Mouse (Mus musculus) midbrain, postnatal 0 days (tissue): ENCODE measurements around the gene Ccdc61. TPM values are rescaled to one million over a fixed set of nuclear protein-coding genes. Genes with fewer than 3 reads are reported as not detected.

Experiments
- ATAC-seq: fragments of 200-750 bp; cut with Nextera tagmentation; 2 replicates; pipeline ENCODE4 v1.8.0; 2017; ENCODE audit warnings: moderate number of reproducible peaks, mild to moderate bottlenecking, moderate TSS enrichment, moderate library complexity; ENCODE audit not compliant: low FRiP score
- DNase-seq: peaks from one replicate; pipeline ENCODE4 v3.0.0-alpha.2; 2015; ENCODE audit warnings: low spot score
- H3K27ac ChIP-seq: fragments of 300-500 bp; sonication (generic); 2 replicates; pipeline ENCODE4 v1.5.1; 2014; ENCODE audit warnings: low read depth, mild to moderate bottlenecking, low read length, mixed read lengths
- H3K27me3 ChIP-seq: fragments of 300-500 bp; sonication (generic); 2 replicates; pipeline ENCODE4 v1.6.1; 2014; ENCODE audit warnings: low read length, control low read depth, mixed read lengths; ENCODE audit not compliant: insufficient read depth
- H3K36me3 ChIP-seq: fragments of 300-500 bp; sonication (generic); 2 replicates; pipeline ENCODE4 v1.6.1; 2014; ENCODE audit warnings: low read length, control low read depth, mixed read lengths; ENCODE audit not compliant: insufficient read depth
- H3K4me1 ChIP-seq: fragments of 300-500 bp; sonication (generic); 2 replicates; pipeline ENCODE4 v1.6.1; 2014; ENCODE audit warnings: mild to moderate bottlenecking, control low read depth, antibody characterized with exemption, low read length, mixed read lengths; ENCODE audit not compliant: insufficient read depth
- H3K4me2 ChIP-seq: fragments of 300-500 bp; sonication (generic); 2 replicates; pipeline ENCODE4 v1.6.1; 2014; ENCODE audit warnings: low read depth, mild to moderate bottlenecking, low read length, mixed read lengths; ENCODE audit not compliant: poor library complexity, severe bottlenecking
- H3K4me3 ChIP-seq: fragments of 300-500 bp; sonication (generic); 2 replicates; pipeline ENCODE4 v1.5.1; 2014; ENCODE audit warnings: low read depth, mild to moderate bottlenecking, low read length, moderate library complexity
- H3K9ac ChIP-seq: fragments of 300-500 bp; sonication (generic); replicated peaks from 2 replicates; pipeline ENCODE4 v1.6.1; 2014; ENCODE audit warnings: mild to moderate bottlenecking, low read length, moderate library complexity, mixed read lengths; ENCODE audit not compliant: poor library complexity, severe bottlenecking
- H3K9me3 ChIP-seq: fragments of 300-500 bp; sonication (generic); 2 replicates; pipeline ENCODE4 v1.6.1; 2016; ENCODE audit warnings: low read length, control low read depth
- CTCF ChIP-seq: IDR thresholded peaks from 2 replicates; pipeline ENCODE4 v1.5.1; 2016; ENCODE audit warnings: antibody characterized with exemption, mild to moderate bottlenecking
- WGBS: fragments of 180-500 bp; shearing (Covaris S2); extraction: QIAGEN DNeasy Blood & Tissue Kit; methylation state at CpG from one replicate; pipeline ENCODE4 v1.1.7; 2014; 5-methylcytosine and 5-hydroxymethylcytosine counted together
- polyA plus RNA-seq: library from polyadenylated mRNA; unstranded; fragments of >200 nt; fragmentation: Nextera tagmentation; extraction: Ambion mirVana; gene quantifications from 2 replicates; pipeline ENCODE4 v1.2.1, GENCODE M21; 2015
- total RNA-seq: library from RNA; depleted of rRNA; stranded (reverse); fragments of >200 nt; gene quantifications from 2 replicates; pipeline ENCODE4 v1.2.3, GENCODE M21; 2014

The Ccdc61 gene
- total and polyA plus RNA-seq, 2 experiments from 2014 or later, result 21.3 to 29.5 TPM

GRCm38 (mm10) chr7:18950523-18951315 lies 40.5 kb upstream of the Ccdc61 start:
- WGBS, result 13% methylated on average over 18 of the region's 18 CpGs
- Histone ChIP-seq H3K36me3 (peaks cover 38% of the 10 kb centered on the region), H3K9ac (peak overlapping the region; percentile 42; the same call in 1 of the 2 replicates), H3K27me3 (no peaks in the 10 kb centered on the region), H3K27ac (peak overlapping the region; percentile 88), H3K4me2 (peak overlapping the region; percentile 32), H3K4me1 (peaks cover 27% of the 10 kb centered on the region; the same call in 1 of the 2 replicates), H3K9me3 (no peaks in the 10 kb centered on the region), H3K4me3 (0 out of 2 replicates have a peak overlapping the region, but pooled peaks have one; percentile 2)
- ATAC-seq (peak; percentile 68), DNase-seq (peak; percentile 82)
- TF ChIP-seq CTCF, result 0 out of 2 replicates have a peak, but pooled peaks have one; percentile 9

GRCm38 (mm10) chr7:18949781-18950522 lies 39.7 kb upstream of the Ccdc61 start:
- TF ChIP-seq CTCF, result peak; percentile 20
- H3K27ac ChIP-seq, result peak overlapping the region; percentile 88
- H3K4me3 ChIP-seq, result 0 out of 2 replicates have a peak overlapping the region, but pooled peaks have one; percentile 2
- DNase-seq (peak; percentile 96), ATAC-seq (peak; percentile 82)
- 12% methylated on average over 12 of the region's 12 CpGs for WGBS
- peak overlapping the region; percentile 42; the same call in 1 of the 2 replicates for H3K9ac ChIP-seq
- no peaks in the 10 kb centered on the region for H3K9me3 ChIP-seq
- no peaks in the 10 kb centered on the region for H3K27me3 ChIP-seq
- peak overlapping the region; percentile 32 for H3K4me2 ChIP-seq
- peaks cover 37% of the 10 kb centered on the region for H3K36me3 ChIP-seq
- H3K4me1 ChIP-seq, result peaks cover 27% of the 10 kb centered on the region; the same call in 1 of the 2 replicates

GRCm38 (mm10) chr7:18948151-18948550 lies 37.9 kb upstream of the Ccdc61 start:
- no peaks in the 10 kb centered on the region for H3K9me3 ChIP-seq

GRCm38 (mm10) chr7:18942815-18943214 lies 32.6 kb upstream of the Ccdc61 start:
- DNase-seq (no peak), ATAC-seq (no peak)
- Histone ChIP-seq H3K4me3 (no peak overlapping the region), H3K27ac (no peak overlapping the region), H3K27me3 (no peaks in the 10 kb centered on the region), H3K36me3 (peaks cover 26% of the 10 kb centered on the region), H3K4me1 (peaks cover 3% of the 10 kb centered on the region; the same call in 1 of the 2 replicates), H3K9ac (no peak overlapping the region), H3K9me3 (no peaks in the 10 kb centered on the region), H3K4me2 (no peak overlapping the region)
- TF ChIP-seq CTCF, result no peak
- 48% methylated on average over 9 of the region's 9 CpGs for WGBS

More at GRCm38 (mm10) chr7:18948151-18948550, 37.9 kb upstream of the Ccdc61 start:
- DNase-seq (no peak), ATAC-seq (no peak)
- Histone ChIP-seq H3K27me3 (no peaks in the 10 kb centered on the region), H3K9ac (no peak overlapping the region), H3K4me3 (no peak overlapping the region), H3K4me1 (peaks cover 28% of the 10 kb centered on the region; the same call in 1 of the 2 replicates), H3K4me2 (no peak overlapping the region), H3K27ac (peak overlapping the region; percentile 88), H3K36me3 (peaks cover 34% of the 10 kb centered on the region)
- 47% methylated on average over 6 of the region's 6 CpGs for WGBS
- TF ChIP-seq CTCF, result no peak

DNA sequence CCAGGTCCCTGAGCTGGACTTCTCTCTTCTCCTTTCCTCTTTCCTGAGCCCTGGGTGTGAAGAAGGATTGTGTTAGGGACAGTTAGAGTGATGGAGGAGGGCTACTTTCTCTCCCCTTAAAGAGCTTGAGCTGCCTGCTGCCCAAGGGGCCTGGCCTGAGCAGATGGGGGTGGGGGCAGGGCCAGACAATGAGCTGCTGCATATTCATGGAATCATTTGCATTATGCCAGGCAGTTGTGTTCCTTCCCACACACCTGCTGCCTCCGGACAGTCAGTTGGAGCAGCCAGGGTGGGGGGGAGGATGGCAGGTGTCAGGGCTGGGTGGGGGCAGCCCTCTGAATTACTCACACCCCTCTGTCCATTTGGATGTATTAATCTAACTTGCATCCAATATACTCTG lies 32.2 kb upstream of the Ccdc61 start:
- H3K4me3 ChIP-seq, result no peak overlapping the region
- no peaks in the 10 kb centered on the region for H3K9me3 ChIP-seq
- no peaks in the 10 kb centered on the region for H3K27me3 ChIP-seq
- no peak overlapping the region; the same call in 1 of the 2 replicates for H3K27ac ChIP-seq
- no peak overlapping the region for H3K4me2 ChIP-seq
- peaks cover 3% of the 10 kb centered on the region; the same call in 1 of the 2 replicates for H3K4me1 ChIP-seq
- H3K36me3 ChIP-seq, result peaks cover 22% of the 10 kb centered on the region
- no peak for TF ChIP-seq CTCF
- no peak overlapping the region for H3K9ac ChIP-seq
- 15% methylated on average over 1 of the region's 1 CpGs for WGBS
- peak; percentile 75 for DNase-seq
- no peak for ATAC-seq
